8 mouse cellular contexts compared by ENCODE assay signal in the genomic region with DNA sequence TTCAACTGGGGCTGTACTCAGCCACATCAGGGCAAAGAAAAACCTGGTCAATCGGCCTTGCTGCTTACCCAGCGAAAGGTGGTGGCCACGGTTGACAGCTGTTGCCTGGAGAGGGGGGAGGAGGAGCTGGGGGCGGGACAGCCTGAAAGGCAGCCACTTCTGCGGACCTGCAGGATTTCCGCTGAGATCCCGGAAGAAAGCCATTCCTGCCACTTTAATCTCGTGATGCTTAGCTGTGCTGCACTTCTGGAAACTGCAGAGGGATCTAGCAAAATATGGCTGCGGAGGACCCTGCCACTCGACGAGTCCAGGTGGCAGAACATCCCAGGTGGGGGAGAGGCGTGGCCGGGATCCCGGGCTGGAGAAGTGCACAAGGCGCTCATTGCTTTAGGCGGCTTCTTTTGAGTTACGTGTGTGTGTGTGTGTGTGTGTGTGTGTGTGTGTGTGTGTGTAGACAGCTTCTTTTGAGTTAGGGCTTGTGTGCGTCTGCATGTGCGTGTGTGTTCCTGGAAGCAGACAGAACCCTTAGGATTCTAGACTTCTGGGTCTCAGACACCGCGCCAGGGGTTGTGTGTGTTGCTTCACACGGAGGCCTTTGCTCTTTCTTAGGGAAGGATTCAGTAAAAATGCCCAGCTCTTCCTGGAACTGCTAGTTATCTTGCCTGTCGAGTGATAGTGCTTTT. TPM values are rescaled to one million over a fixed set of nuclear protein-coding genes. Genes with fewer than 3 reads are reported as not detected.
A peak's percentile ranks its signal among the peaks of the same experiment; 100 is the strongest.
DNase-seq lines count a peak whose midpoint lies in the region; ATAC-seq and TF ChIP-seq lines count a peak whose summit lies in the region.

No protein-coding gene starts in this region.

- H3K27ac ChIP-seq in heart, embryonic 12.5 days (ENCODE audit: poor library complexity, severe bottlenecking): peak overlapping the region; percentile 68; the same call in 1 of the 2 replicates
- H3K27ac ChIP-seq in kidney, postnatal 0 days: peak overlapping the region; percentile 67
- H3K27ac ChIP-seq in liver, embryonic 13.5 days: no peak overlapping the region; the same call in 1 of the 2 replicates
- 0 out of 2 replicates have a peak overlapping the region, but pooled peaks have one; percentile 15 for H3K27ac ChIP-seq in stomach, embryonic 14.5 days (ENCODE audit: low read length)

- H3K36me3 ChIP-seq in heart, embryonic 12.5 days: peaks cover 5% of the 10 kb centered on the region; the same call in 1 of the 2 replicates
- H3K36me3 ChIP-seq in kidney, postnatal 0 days (ENCODE audit: insufficient read depth, low read length): peaks cover 4% of the 10 kb centered on the region; the same call in 1 of the 2 replicates
- no peaks in the 10 kb centered on the region for H3K36me3 ChIP-seq in liver, embryonic 13.5 days
- no peaks in the 10 kb centered on the region for H3K36me3 ChIP-seq in stomach, embryonic 14.5 days (ENCODE audit: control insufficient read depth, insufficient read depth, low read length)

- no peaks in the 10 kb centered on the region for H3K27me3 ChIP-seq in heart, embryonic 12.5 days (replicated peaks)
- no peaks in the 10 kb centered on the region for H3K27me3 ChIP-seq in kidney, postnatal 0 days (ENCODE audit: insufficient read depth, low read length)
- no peaks in the 10 kb centered on the region for H3K27me3 ChIP-seq in liver, embryonic 13.5 days
- H3K27me3 ChIP-seq in stomach, embryonic 14.5 days (ENCODE audit: control insufficient read depth, insufficient read depth, low read length): no peaks in the 10 kb centered on the region

- ATAC-seq in erythroid progenitor cell, adult 5-6 weeks (replicated peaks; ENCODE audit: low FRiP score, poor library complexity, severe bottlenecking): peak; percentile 63; the same call in 1 of the 2 replicates
- peak; percentile 83 for ATAC-seq in heart, embryonic 12.5 days (ENCODE audit: insufficient number of reproducible peaks, low FRiP score)
- peak; percentile 94 for ATAC-seq in kidney, postnatal 0 days (replicated peaks; ENCODE audit: low FRiP score, low read depth)
- peak; percentile 72 for ATAC-seq in liver, embryonic 13.5 days (ENCODE audit: low read depth)
- peak; percentile 90 for ATAC-seq in stomach, embryonic 14.5 days (ENCODE audit: insufficient number of reproducible peaks, insufficient read depth, low FRiP score, low read depth)

- peaks cover 11% of the 10 kb centered on the region; the same call in 1 of the 2 replicates for H3K4me1 ChIP-seq in heart, embryonic 12.5 days (replicated peaks)
- 0 out of 2 replicates have a peak, but pooled peaks cover 10% of the 10 kb centered on the region for H3K4me1 ChIP-seq in kidney, postnatal 0 days (replicated peaks; ENCODE audit: insufficient read depth, low read length)
- H3K4me1 ChIP-seq in liver, embryonic 13.5 days (replicated peaks): peaks cover 42% of the 10 kb centered on the region
- H3K4me1 ChIP-seq in stomach, embryonic 14.5 days (ENCODE audit: control insufficient read depth, insufficient read depth, low read length): peaks cover 6% of the 10 kb centered on the region; the same call in 1 of the 2 replicates

- peak; percentile 58 to 64 for DNase-seq in B cell, adult 2 months
- DNase-seq in brain, adult 2 months (ENCODE audit: low read depth, low spot score): peak; percentile 85
- peak; percentile 91 for DNase-seq in kidney, postnatal 0 days (ENCODE audit: low spot score)
- peak; percentile 61 for DNase-seq in liver, embryonic 13.5 days
- peak; percentile 53 to 60 for DNase-seq in natural killer cell, adult 2 months (ENCODE audit: low spot score in 2 of 2)

- H3K4me3 ChIP-seq in heart, embryonic 12.5 days: peak overlapping the region; percentile 65
- H3K4me3 ChIP-seq in kidney, postnatal 0 days (replicated peaks; ENCODE audit: low read depth, low read length): peak overlapping the region; percentile 66
- peak overlapping the region; percentile 63 for H3K4me3 ChIP-seq in liver, embryonic 13.5 days (replicated peaks)
- peak overlapping the region; percentile 50 for H3K4me3 ChIP-seq in stomach, embryonic 14.5 days (ENCODE audit: low read depth, low read length)

- no peaks in the 10 kb centered on the region for H3K9me3 ChIP-seq in heart, embryonic 12.5 days (replicated peaks)
- no peaks in the 10 kb centered on the region for H3K9me3 ChIP-seq in kidney, postnatal 0 days (replicated peaks; ENCODE audit: low read length)
- no peaks in the 10 kb centered on the region for H3K9me3 ChIP-seq in liver, embryonic 13.5 days (replicated peaks)
- H3K9me3 ChIP-seq in stomach, embryonic 14.5 days (ENCODE audit: control insufficient read depth, low read depth, low read length): no peaks in the 10 kb centered on the region

- 5% methylated on average over 23 of the region's 23 CpGs for WGBS in heart, embryonic 12.5 days
- 2% methylated on average over 23 of the region's 23 CpGs for WGBS in kidney, postnatal 0 days
- WGBS in liver, embryonic 13.5 days (ENCODE audit: insufficient replicate concordance): 4% methylated on average over 23 of the region's 23 CpGs
- WGBS in stomach, embryonic 14.5 days: 4% methylated on average over 23 of the region's 23 CpGs

- peak overlapping the region; percentile 86 for H3K9ac ChIP-seq in heart, embryonic 12.5 days
- peak overlapping the region; percentile 70 for H3K9ac ChIP-seq in kidney, postnatal 0 days (ENCODE audit: low read depth, low read length)
- peak overlapping the region; percentile 66 for H3K9ac ChIP-seq in liver, embryonic 13.5 days
- H3K9ac ChIP-seq in stomach, embryonic 14.5 days (replicated peaks; ENCODE audit: low read depth, low read length): peak overlapping the region; percentile 33; the same call in 1 of the 2 replicates

- TF ChIP-seq CTCF in kidney, postnatal 0 days (IDR thresholded peaks at IDR 0.05; ENCODE audit: low read depth): 0 out of 2 replicates have a peak, but pooled peaks have one; percentile 10

- peak overlapping the region; percentile 95 for H3K4me2 ChIP-seq in heart, embryonic 12.5 days
- H3K4me2 ChIP-seq in kidney, postnatal 0 days (ENCODE audit: low read length): peak overlapping the region; percentile 74
- peak overlapping the region; percentile 76 for H3K4me2 ChIP-seq in liver, embryonic 13.5 days
- H3K4me2 ChIP-seq in stomach, embryonic 14.5 days (replicated peaks; ENCODE audit: low read depth, low read length): peak overlapping the region; percentile 65

RNA-seq across cellular contexts. Expression of gene Cops2, which starts 7.3 kb away (rescaled TPM):
- 60.5 and 85.1 TPM in 2 replicates for total RNA-seq in erythroid progenitor cell, adult 5-6 weeks (2015; ENCODE audit: low replicate concordance)
- total RNA-seq in erythroid progenitor cell, adult 5-6 weeks (2017; ENCODE audit: low replicate concordance): 143 and 182 TPM in 2 replicates
- polyA plus RNA-seq in heart, embryonic 12.5 days (2016; fragmentation: Nextera tagmentation; extraction: Ambion mirVana): 74.3 and 75.7 TPM in 2 replicates
- 65.2 and 67.9 TPM in 2 replicates for polyA plus RNA-seq in kidney, postnatal 0 days (2015; fragmentation: Nextera tagmentation; extraction: Ambion mirVana)
- polyA plus RNA-seq in liver, embryonic 13.5 days (2015; fragmentation: Nextera tagmentation; extraction: Ambion mirVana): 52.7 and 68.4 TPM in 2 replicates
- polyA plus RNA-seq in stomach, embryonic 14.5 days (2014; fragmentation: Nextera tagmentation; extraction: Ambion mirVana): 81.3 and 83.0 TPM in 2 replicates

RNA-seq across cellular contexts. Expression of gene Galk2, which starts 7.3 kb away (rescaled TPM):
- total RNA-seq in erythroid progenitor cell, adult 5-6 weeks (2015; ENCODE audit: low replicate concordance): 1.1 and 5.0 TPM in 2 replicates
- 4.0 and 17.5 TPM in 2 replicates for total RNA-seq in erythroid progenitor cell, adult 5-6 weeks (2017; ENCODE audit: low replicate concordance)
- 34.2 and 35.0 TPM in 2 replicates for polyA plus RNA-seq in heart, embryonic 12.5 days (2016; fragmentation: Nextera tagmentation; extraction: Ambion mirVana)
- polyA plus RNA-seq in kidney, postnatal 0 days (2015; fragmentation: Nextera tagmentation; extraction: Ambion mirVana): 60.6 and 63.8 TPM in 2 replicates
- polyA plus RNA-seq in liver, embryonic 13.5 days (2015; fragmentation: Nextera tagmentation; extraction: Ambion mirVana): 11.2 and 12.6 TPM in 2 replicates
- polyA plus RNA-seq in stomach, embryonic 14.5 days (2014; fragmentation: Nextera tagmentation; extraction: Ambion mirVana): 42.6 and 46.2 TPM in 2 replicates

Comparison
In these comparisons a context has a peak if more than half of its experiments do, and no peak if none do; other contexts are left out.
1. H3K9ac ChIP-seq: peak in every context shown above with its lines; median percentile 86 in heart, embryonic 12.5 days; 70 in kidney, postnatal 0 days; 66 in liver, embryonic 13.5 days; 33 in stomach, embryonic 14.5 days.